Mouse (Mus musculus): Measurements from ENCODE around the gene Ncr1.
"Not testable (repeated sequence)": the region's sequence is repeated elsewhere in the genome, so short reads cannot be mapped to it uniquely, and the experiment has no call there.

Ncr1 gene

DNA sequence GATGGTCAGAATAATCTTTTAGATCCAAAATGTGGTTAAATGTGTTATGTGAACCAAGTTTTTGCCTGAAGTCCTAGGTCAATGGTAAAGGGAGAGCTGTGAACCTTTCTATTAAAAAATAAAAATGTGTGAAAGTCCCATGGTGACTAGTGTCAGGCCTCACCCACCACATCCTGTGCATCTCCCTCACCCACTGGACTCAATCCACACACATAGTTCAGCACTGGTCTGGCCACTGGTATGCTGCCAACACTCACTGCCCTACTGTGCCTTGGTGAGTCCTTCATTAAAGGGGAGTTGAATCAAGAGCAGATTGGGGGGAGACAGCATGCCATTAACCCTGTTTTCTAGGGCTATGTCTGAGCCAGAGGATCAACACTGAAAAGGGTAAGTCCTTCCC is at the start of gene Ncr1:
Gene Ncr1, plus strand, starts transcription at position 216 of the 400 bp plus-strand sequence.
- no peak for DNase-seq (ENCODE audit: low read depth, low spot score)

DNA sequence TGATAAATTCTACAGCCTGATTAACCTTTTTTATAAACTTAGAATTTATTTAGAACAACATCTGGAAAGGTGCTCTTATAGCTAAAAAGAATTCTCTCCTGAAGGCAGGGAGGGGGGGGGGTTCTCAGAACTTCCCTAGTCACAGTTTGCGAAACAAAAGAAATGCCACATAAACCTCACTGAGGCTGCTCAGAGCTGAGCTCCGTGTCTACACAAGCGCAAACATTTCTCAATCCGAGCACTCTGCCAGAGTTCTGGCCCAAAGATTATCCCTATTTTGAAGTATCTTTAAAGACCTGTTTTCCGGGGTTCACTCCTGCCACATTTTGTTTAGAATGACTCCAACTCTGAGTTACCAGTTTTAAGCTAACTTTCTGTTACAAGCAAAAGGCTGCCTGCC is 44.9 kb upstream of the Ncr1 start:
- no peak for DNase-seq (ENCODE audit: low read depth, low spot score)

DNA sequence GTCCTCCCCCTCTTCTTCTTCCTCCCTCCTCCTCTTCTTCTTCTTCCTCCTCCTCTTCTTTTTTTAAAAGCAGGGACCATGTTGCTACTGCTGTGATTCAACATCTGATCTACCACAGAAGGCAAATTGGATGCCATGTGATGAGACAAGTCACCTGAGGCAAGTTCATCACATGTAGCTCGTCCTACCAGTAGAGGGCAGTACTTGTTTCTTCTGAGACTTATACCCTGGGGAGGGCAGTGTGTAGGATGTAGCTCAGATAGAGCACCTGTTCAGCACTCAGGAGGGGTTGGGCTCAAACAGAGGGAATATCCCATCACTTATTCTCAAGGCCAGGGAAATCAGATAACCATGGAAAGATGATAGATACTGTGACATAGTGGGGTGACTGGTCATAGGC is 40.3 kb upstream of the Ncr1 start:
- peak; percentile 8 for DNase-seq (ENCODE audit: low read depth, low spot score)

DNA sequence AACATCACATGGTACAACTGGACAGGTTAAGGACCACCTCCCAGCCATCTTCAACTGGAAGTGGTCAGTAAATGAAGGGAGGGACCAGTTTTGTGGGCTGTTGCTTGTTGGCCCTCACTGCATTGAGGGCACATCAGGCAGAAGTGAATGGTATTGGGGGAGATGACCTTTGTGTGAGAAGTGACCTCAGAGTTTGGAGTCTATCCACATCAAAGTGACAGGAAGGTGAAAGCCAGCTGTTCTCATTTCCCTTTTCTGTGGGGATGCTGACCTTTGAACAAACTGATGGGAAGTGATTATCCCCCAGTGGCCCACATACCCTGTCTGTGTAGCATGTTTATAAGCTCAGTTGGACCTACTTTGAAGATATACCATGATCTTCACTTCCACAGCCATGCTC is 37.4 kb upstream of the Ncr1 start:
- DNase-seq (ENCODE audit: low read depth, low spot score): no peak

DNA sequence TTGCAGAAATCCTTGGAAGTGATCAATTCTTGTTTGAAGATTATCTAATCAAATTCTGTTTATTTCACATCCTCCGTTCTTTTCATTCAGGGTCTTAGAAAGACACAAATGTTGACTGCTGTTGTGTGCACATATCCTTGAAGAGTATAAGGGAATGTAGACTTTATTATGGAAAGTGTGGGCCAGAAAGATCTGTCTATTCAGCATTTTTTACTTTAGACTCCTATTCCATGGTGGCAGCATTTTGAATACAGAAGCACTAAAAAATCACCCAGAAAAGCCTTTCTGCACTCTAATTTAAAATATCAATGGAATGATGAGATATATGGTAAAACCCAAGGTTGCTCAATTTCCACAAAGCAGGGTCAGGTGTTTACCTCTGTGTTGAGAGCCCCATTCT is 34.1 kb upstream of the Ncr1 start:
- no peak for DNase-seq (ENCODE audit: low read depth, low spot score)

DNA sequence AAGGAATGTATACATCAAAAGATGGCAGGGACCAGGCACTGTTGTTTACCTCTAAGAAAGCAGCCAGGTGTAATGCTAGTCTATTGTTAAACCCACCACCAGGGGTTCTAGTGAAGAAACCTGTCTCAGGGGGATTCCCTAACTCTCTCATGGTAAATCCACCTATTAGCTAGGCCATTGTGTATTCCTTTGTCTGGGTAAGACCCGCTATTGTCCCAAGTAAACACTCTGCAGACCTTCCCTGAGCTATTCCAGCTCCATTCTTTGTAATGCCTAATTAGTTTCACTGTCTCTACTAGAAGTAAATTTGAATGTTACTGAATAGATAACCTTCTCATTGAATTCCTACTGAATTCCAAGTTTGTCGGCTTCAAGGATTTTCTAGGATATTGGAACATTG is 24.4 kb upstream of the Ncr1 start:
- DNase-seq (ENCODE audit: low read depth, low spot score): not testable (repeated sequence)

DNA sequence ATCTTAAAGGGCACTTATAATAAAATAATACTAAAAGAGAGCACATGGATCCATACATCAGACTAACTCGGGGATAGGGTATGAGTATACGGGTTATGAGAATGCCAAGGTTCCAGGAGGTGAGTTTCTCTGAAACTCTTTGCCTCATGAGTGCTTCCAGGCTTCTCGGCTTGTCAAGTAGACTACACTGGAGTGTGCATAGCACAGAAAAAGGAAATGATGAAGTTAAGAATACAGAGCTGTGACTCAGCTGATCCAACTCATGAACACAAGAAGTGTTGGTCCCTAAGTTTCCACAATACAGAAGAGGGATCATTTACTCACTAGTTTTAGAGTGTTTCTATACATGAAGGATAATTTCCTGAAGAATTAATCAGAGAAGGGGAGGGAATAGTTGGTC is 24.0 kb upstream of the Ncr1 start:
- not testable (repeated sequence) for DNase-seq (ENCODE audit: low read depth, low spot score)

DNA sequence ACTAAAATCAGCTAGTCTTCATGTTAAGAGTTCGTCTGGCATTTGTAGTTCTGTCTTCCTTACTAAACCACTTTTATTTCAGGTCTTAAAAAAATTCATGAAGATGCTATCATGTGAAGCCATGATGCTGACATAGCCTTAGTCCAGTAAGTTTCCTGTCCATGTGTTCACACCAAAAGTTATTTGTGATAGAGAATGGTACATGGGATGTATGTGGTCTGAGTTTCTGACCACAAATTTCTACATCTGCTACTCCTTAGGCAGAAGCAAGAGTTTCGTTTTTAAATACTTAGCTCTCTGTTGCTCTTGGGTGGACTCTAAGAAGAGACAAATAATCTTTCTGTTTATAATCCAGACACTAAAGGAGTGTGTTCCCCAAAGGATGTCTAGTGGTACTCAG is 14.2 kb upstream of the Ncr1 start:
- DNase-seq (ENCODE audit: low read depth, low spot score): no peak

DNA sequence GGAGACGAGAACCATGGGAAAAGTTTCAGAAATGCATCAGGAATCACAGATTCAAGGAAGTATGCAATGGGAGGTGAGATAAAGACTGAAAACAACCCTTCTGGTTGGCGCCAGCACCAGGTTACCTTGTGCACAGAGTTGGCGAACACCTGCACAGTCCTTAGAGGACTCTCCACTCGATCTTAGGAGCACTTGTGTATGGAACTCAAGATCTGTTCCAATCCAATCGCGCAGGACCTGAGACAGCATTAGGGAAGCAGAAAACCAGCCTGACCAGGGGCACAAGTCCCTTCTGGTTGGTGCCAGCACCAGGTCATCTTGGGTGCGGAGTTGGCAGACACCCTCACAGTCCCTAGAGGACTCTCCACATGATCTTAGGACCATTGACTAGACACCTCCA is 36.0 kb downstream of the Ncr1 start:
- no peak for DNase-seq (ENCODE audit: low read depth, low spot score)
